ENCODE assay signal across 8 mouse cellular contexts in the genomic region with DNA sequence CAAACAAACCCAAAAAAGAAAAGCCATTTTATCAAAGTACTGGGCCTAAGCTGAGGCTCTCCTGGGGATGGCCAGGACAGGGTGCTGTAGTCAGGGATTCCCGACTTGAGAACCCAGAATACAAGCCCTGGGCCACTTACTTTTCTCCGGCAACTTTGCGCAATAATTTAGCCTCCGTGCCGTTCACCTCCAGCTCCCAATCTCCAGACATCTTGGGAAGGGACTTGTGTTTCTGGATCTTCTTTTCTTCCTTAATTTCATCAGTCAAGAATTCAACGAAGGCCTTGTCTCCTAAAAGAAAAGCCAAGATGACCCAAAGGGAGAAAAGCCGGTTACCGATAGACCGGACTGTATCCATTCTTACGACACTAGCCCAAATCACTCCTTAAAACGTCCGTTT. TPM values are rescaled to one million over a fixed set of nuclear protein-coding genes. Genes with fewer than 3 reads are reported as not detected.
A peak's percentile ranks its signal among the peaks of the same experiment; 100 is the strongest.
DNase-seq lines count a peak whose midpoint lies in the region; ATAC-seq and TF ChIP-seq lines count a peak whose summit lies in the region.

No protein-coding gene starts in this region.

- ATAC-seq in intestine, embryonic 14.5 days (replicated peaks; ENCODE audit: low FRiP score, low TSS enrichment, low read depth) = no peak
- no peak for ATAC-seq in neural tube, embryonic 12.5 days (ENCODE audit: low FRiP score, low read depth)

- DNase-seq in lung, adult 2 months = no peak
- DNase-seq in lung, postnatal 36 days = no peak
- no peak for DNase-seq in intestine, embryonic 14.5 days (ENCODE audit: low spot score)
- DNase-seq in thymus, postnatal 14 days = no peak
- no peak for DNase-seq in right cerebral cortex, postnatal 25 days
- no peak for DNase-seq in right cerebral cortex, postnatal 14 days

- H3K36me3 ChIP-seq in intestine, embryonic 14.5 days (ENCODE audit: control insufficient read depth, insufficient read depth, low read length) = peaks cover 66% of the 10 kb centered on the region
- H3K36me3 ChIP-seq in neural tube, embryonic 12.5 days = peaks cover 61% of the 10 kb centered on the region

- H3K4me2 ChIP-seq in intestine, embryonic 14.5 days (ENCODE audit: low read length) = peak overlapping the region; percentile 92
- H3K4me2 ChIP-seq in neural tube, embryonic 12.5 days (replicated peaks) = peak overlapping the region; percentile 82

- no peaks in the 10 kb centered on the region for H3K27me3 ChIP-seq in intestine, embryonic 14.5 days (replicated peaks; ENCODE audit: control insufficient read depth, insufficient read depth, low read length)
- no peaks in the 10 kb centered on the region for H3K27me3 ChIP-seq in neural tube, embryonic 12.5 days (replicated peaks)

- peak overlapping the region; percentile 93 for H3K9ac ChIP-seq in intestine, embryonic 14.5 days (ENCODE audit: low read length)
- H3K9ac ChIP-seq in neural tube, embryonic 12.5 days = peak overlapping the region; percentile 90

- H3K9me3 ChIP-seq in intestine, embryonic 14.5 days (ENCODE audit: control insufficient read depth, low read length) = no peaks in the 10 kb centered on the region
- H3K9me3 ChIP-seq in neural tube, embryonic 12.5 days = no peaks in the 10 kb centered on the region

- WGBS in lung, adult 2 months = 5% methylated on average over 12 of the region's 12 CpGs
- WGBS in intestine, embryonic 14.5 days = 9% methylated on average over 12 of the region's 12 CpGs
- WGBS in neural tube, embryonic 12.5 days = 13% methylated on average over 12 of the region's 12 CpGs

- H3K27ac ChIP-seq in cortical plate, adult 2 months (ENCODE audit: insufficient read depth, low read length) = no peak overlapping the region
- H3K27ac ChIP-seq in intestine, embryonic 14.5 days (ENCODE audit: low read depth) = no peak overlapping the region
- no peak overlapping the region for H3K27ac ChIP-seq in neural tube, embryonic 12.5 days

- TF ChIP-seq POLR2A in lung, adult 2 months (IDR thresholded peaks at IDR 0.05; ENCODE audit: borderline replicate concordance, extremely low read depth, low read depth, low read length) = no peak
- TF ChIP-seq POLR2A in cortical plate, adult 2 months (IDR thresholded peaks at IDR 0.05; ENCODE audit: extremely low read depth, insufficient read depth, low read length) = no peak

- H3K4me1 ChIP-seq in lung, adult 2 months (ENCODE audit: control insufficient read depth, insufficient read depth, low read length) = peaks cover 4% of the 10 kb centered on the region
- no peaks in the 10 kb centered on the region for H3K4me1 ChIP-seq in cortical plate, adult 2 months (ENCODE audit: control insufficient read depth, insufficient read depth, low read length)
- peaks cover 6% of the 10 kb centered on the region for H3K4me1 ChIP-seq in intestine, embryonic 14.5 days (replicated peaks; ENCODE audit: control insufficient read depth, insufficient read depth, low read length)
- H3K4me1 ChIP-seq in neural tube, embryonic 12.5 days = peaks cover 13% of the 10 kb centered on the region; the same call in 1 of the 2 replicates

- no peak for TF ChIP-seq CTCF in lung, adult 2 months (IDR thresholded peaks at IDR 0.05; ENCODE audit: insufficient read depth, low read length)
- TF ChIP-seq CTCF in cortical plate, adult 2 months (IDR thresholded peaks at IDR 0.05; ENCODE audit: extremely low read depth, insufficient read depth, low read length) = no peak

- peak overlapping the region; percentile 12 for H3K4me3 ChIP-seq in lung, adult 2 months (replicated peaks; ENCODE audit: extremely low read depth, low read depth, low read length)
- peak overlapping the region; percentile 83 for H3K4me3 ChIP-seq in cortical plate, adult 2 months (ENCODE audit: insufficient read depth, low read length)
- H3K4me3 ChIP-seq in intestine, embryonic 14.5 days (ENCODE audit: low read depth, low read length) = peak overlapping the region; percentile 99
- H3K4me3 ChIP-seq in neural tube, embryonic 12.5 days = peak overlapping the region; percentile 100

RNA-seq across cellular contexts. Expression of gene C1qbp, which starts 0.8 kb away (rescaled TPM):
- 50.9 and 94.1 TPM in 2 replicates for polyA plus RNA-seq in lung, adult 2 months (2012; rRNA removed)
- polyA plus RNA-seq in cortical plate, adult 2 months (2012; rRNA removed) = 83.1 and 83.2 TPM in 2 replicates
- polyA plus RNA-seq in intestine, embryonic 14.5 days (2014; fragmentation: Nextera tagmentation; extraction: Ambion mirVana) = 317 and 333 TPM in 2 replicates
- polyA plus RNA-seq in neural tube, embryonic 12.5 days (2016; fragmentation: Nextera tagmentation; extraction: Ambion mirVana) = 210 and 223 TPM in 2 replicates

RNA-seq across cellular contexts. Expression of gene Rpain, which starts 12.0 kb away (rescaled TPM):
- 25.6 and 42.6 TPM in 2 replicates for polyA plus RNA-seq in lung, adult 2 months (2012; rRNA removed)
- polyA plus RNA-seq in cortical plate, adult 2 months (2012; rRNA removed) = 58.0 and 65.4 TPM in 2 replicates
- polyA plus RNA-seq in intestine, embryonic 14.5 days (2014; fragmentation: Nextera tagmentation; extraction: Ambion mirVana) = 77.4 and 89.6 TPM in 2 replicates
- polyA plus RNA-seq in neural tube, embryonic 12.5 days (2016; fragmentation: Nextera tagmentation; extraction: Ambion mirVana) = 69.7 and 73.0 TPM in 2 replicates

RNA-seq across cellular contexts. Expression of gene Nup88, which starts 12.3 kb away (rescaled TPM):
- polyA plus RNA-seq in lung, adult 2 months (2012; rRNA removed) = 20.4 and 26.8 TPM in 2 replicates
- polyA plus RNA-seq in cortical plate, adult 2 months (2012; rRNA removed) = 75.0 and 82.4 TPM in 2 replicates
- 110 and 127 TPM in 2 replicates for polyA plus RNA-seq in intestine, embryonic 14.5 days (2014; fragmentation: Nextera tagmentation; extraction: Ambion mirVana)
- polyA plus RNA-seq in neural tube, embryonic 12.5 days (2016; fragmentation: Nextera tagmentation; extraction: Ambion mirVana) = 142 and 150 TPM in 2 replicates

RNA-seq across cellular contexts. Expression of gene Dhx33, which starts 22.2 kb away (rescaled TPM):
- 16.3 and 20.5 TPM in 2 replicates for polyA plus RNA-seq in lung, adult 2 months (2012; rRNA removed)
- polyA plus RNA-seq in cortical plate, adult 2 months (2012; rRNA removed) = 24.8 and 29.9 TPM in 2 replicates
- polyA plus RNA-seq in intestine, embryonic 14.5 days (2014; fragmentation: Nextera tagmentation; extraction: Ambion mirVana) = 23.0 and 24.4 TPM in 2 replicates
- 17.3 and 18.0 TPM in 2 replicates for polyA plus RNA-seq in neural tube, embryonic 12.5 days (2016; fragmentation: Nextera tagmentation; extraction: Ambion mirVana)

RNA-seq across cellular contexts. Expression of gene Mis12, which starts 37.4 kb away (rescaled TPM):
- polyA plus RNA-seq in lung, adult 2 months (2012; rRNA removed) = 3.2 and 5.1 TPM in 2 replicates
- 10.6 and 11.5 TPM in 2 replicates for polyA plus RNA-seq in cortical plate, adult 2 months (2012; rRNA removed)
- polyA plus RNA-seq in intestine, embryonic 14.5 days (2014; fragmentation: Nextera tagmentation; extraction: Ambion mirVana) = 28.5 and 32.0 TPM in 2 replicates
- polyA plus RNA-seq in neural tube, embryonic 12.5 days (2016; fragmentation: Nextera tagmentation; extraction: Ambion mirVana) = 43.3 and 45.0 TPM in 2 replicates

Comparison
In these comparisons a context has a peak if more than half of its experiments do, and no peak if none do; other contexts are left out.
1. H3K4me3 ChIP-seq: peak in every context shown above with its lines; median percentile 100 in neural tube, embryonic 12.5 days; 99 in intestine, embryonic 14.5 days; 83 in cortical plate, adult 2 months; 12 in lung, adult 2 months.